Mouse (Mus musculus) heart, postnatal 36 days (tissue): ENCODE data around the gene Lmo3. TPM values are rescaled to one million over a fixed set of nuclear protein-coding genes. Genes with fewer than 3 reads are reported as not detected.

Experiments used
- DNase-seq, 2 experiments: peaks; one replicate each; pipeline ENCODE4 v3.0.0; 2021 to 2022
- intact Hi-C: fragments of 180-260 bp; cut with DNase I; formaldehyde crosslinking; loops from one replicate; pipeline ENCODE4 v1.15.1; 2025
- total RNA-seq, 2 experiments: library from RNA; stranded (reverse); gene quantifications; 2 replicates each; pipeline ENCODE4 v1.2.3; 2021

Gene Lmo3
- not detected for total RNA-seq

GRCm38 (mm10) chr6:138581734-138582505 lies at the start of gene Lmo3:
Gene Lmo3, minus strand, starts transcription at chr6:138581968.
- no peak for DNase-seq
- intact Hi-C loops = no loop called here

GRCm38 (mm10) chr6:138620786-138621185 lies 39.0 kb upstream of the Lmo3 start:
- DNase-seq = no peak
- intact Hi-C loops = no loop called here

- intact Hi-C loops = no loop called here
- DNase-seq = no peak
Observed at GRCm38 (mm10) chr6:138618396-138618795, 36.6 kb upstream of the Lmo3 start.

- no peak for DNase-seq
- intact Hi-C loops = no loop called here
Observed at GRCm38 (mm10) chr6:138597016-138597415, 15.2 kb upstream of the Lmo3 start.

GRCm38 (mm10) chr6:138595991-138596698 lies 14.4 kb upstream of the Lmo3 start:
- intact Hi-C loops = no loop called here
- DNase-seq = no peak

GRCm38 (mm10) chr6:138583314-138583713 lies 1.5 kb upstream of the Lmo3 start:
- DNase-seq = no peak
- intact Hi-C loops = no loop called here

- intact Hi-C loops = no loop called here
- no peak for DNase-seq
Observed at GRCm38 (mm10) chr6:138582506-138583000, 785 bp upstream of the Lmo3 start.

- no peak for DNase-seq
- intact Hi-C loops = no loop called here
Observed at GRCm38 (mm10) chr6:138580491-138581076, 1.2 kb downstream of the Lmo3 start.

GRCm38 (mm10) chr6:138563416-138563815 lies 18.4 kb downstream of the Lmo3 start:
- DNase-seq = no peak
- intact Hi-C loops = no loop called here

- intact Hi-C loops = no loop called here
- DNase-seq = no peak
Observed at GRCm38 (mm10) chr6:138552144-138552543, 29.6 kb downstream of the Lmo3 start.

- intact Hi-C loops = no loop called here
- no peak for DNase-seq
Observed at GRCm38 (mm10) chr6:138534879-138535278, 46.9 kb downstream of the Lmo3 start.

- DNase-seq = no peak
- intact Hi-C loops = no loop called here
Observed at GRCm38 (mm10) chr6:138506642-138507041, 75.1 kb downstream of the Lmo3 start.

- intact Hi-C loops = no loop called here
- DNase-seq = no peak
Observed at GRCm38 (mm10) chr6:138503946-138504345, 77.8 kb downstream of the Lmo3 start.

- DNase-seq = no peak
- intact Hi-C loops = no loop called here
Observed at GRCm38 (mm10) chr6:138482834-138483233, 98.9 kb downstream of the Lmo3 start.

GRCm38 (mm10) chr6:138477611-138478010 lies 104.2 kb downstream of the Lmo3 start:
- DNase-seq = peak; percentile 41 to 50
- intact Hi-C loops = loop anchor here (1.0 to 5.0 kb wide), 2 partner anchors 305 to 772 kb away; no protein-coding TSS in a partner anchor

GRCm38 (mm10) chr6:138469204-138469603 lies 112.6 kb downstream of the Lmo3 start:
- intact Hi-C loops = no loop called here
- DNase-seq = no peak

- no peak for DNase-seq
- intact Hi-C loops = no loop called here
Observed at GRCm38 (mm10) chr6:138444515-138445048, 137.2 kb downstream of the Lmo3 start.

GRCm38 (mm10) chr6:138437351-138437750 lies 144.4 kb downstream of the Lmo3 start:
- no peak for DNase-seq
- intact Hi-C loops = no loop called here

- intact Hi-C loops = no loop called here
- DNase-seq = no peak
Observed at GRCm38 (mm10) chr6:138436813-138437212, 145.0 kb downstream of the Lmo3 start.

GRCm38 (mm10) chr6:138427394-138427793 lies 154.4 kb downstream of the Lmo3 start:
- intact Hi-C loops = no loop called here
- no peak for DNase-seq

GRCm38 (mm10) chr6:138426894-138427293 lies 154.9 kb downstream of the Lmo3 start:
- intact Hi-C loops = no loop called here
- DNase-seq = no peak
